Mouse (Mus musculus): Measurements from ENCODE around the gene Cabp4.

GRCm38 (mm10) chr19:4149283-4149682, 5.5 kb upstream of the Cabp4 start:
- TF ChIP-seq CTCF (conservative IDR thresholded peaks at IDR 0.05; ENCODE audit: low read length), result no peak
- no peak for TF ChIP-seq NANOG (IDR thresholded peaks at IDR 0.05; ENCODE audit: borderline replicate concordance, low read length)
- TF ChIP-seq POU5F1 (IDR thresholded peaks at IDR 0.05; ENCODE audit: borderline replicate concordance, low read length), result no peak

All from E14TG2a.4 (cell line).